Mouse (Mus musculus) frontal cortex, postnatal 36 days (tissue): ENCODE measurements around the gene Patj.

ENCODE experiments used
- DNase-seq, 2 experiments: peaks; one replicate each; pipeline ENCODE4 v3.0.0; 2022; ENCODE audit warnings: low spot score in 2 of 2

Patj gene

DNA sequence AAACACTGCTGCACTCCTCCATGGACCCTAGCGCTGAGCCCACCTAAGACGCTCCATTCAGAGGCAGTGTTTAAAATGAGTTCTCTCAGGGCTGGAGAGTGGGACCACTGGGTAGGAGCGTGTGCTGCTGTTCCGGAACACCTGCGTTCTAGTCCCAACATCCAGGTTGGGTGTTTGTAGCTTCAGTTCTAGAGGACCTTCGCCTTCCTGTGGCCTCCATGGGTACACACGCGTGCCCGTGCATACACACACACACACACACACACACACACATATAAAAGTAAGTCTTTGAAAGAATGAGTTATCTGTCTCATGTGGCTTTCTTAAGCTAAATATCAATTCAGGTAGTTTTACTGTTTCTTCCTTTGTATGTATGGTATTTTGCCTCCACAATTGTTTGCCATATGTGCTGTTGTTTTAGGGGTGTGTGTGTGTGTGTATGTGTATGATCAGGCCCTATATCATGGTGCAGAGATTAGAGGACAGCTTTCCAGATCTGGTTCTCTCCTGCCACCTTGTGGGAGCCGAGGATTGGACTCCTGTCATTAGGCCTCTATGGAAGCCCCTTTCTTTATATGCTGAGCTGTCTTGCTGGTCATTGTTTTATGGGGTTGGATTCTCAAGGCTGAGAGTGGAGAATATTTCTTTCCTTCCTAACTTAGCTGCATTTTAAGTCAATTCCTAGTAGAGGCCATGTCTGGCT, 49.0 kb downstream of the Patj start:
- DNase-seq, result peak; percentile 42 to 59

DNA sequence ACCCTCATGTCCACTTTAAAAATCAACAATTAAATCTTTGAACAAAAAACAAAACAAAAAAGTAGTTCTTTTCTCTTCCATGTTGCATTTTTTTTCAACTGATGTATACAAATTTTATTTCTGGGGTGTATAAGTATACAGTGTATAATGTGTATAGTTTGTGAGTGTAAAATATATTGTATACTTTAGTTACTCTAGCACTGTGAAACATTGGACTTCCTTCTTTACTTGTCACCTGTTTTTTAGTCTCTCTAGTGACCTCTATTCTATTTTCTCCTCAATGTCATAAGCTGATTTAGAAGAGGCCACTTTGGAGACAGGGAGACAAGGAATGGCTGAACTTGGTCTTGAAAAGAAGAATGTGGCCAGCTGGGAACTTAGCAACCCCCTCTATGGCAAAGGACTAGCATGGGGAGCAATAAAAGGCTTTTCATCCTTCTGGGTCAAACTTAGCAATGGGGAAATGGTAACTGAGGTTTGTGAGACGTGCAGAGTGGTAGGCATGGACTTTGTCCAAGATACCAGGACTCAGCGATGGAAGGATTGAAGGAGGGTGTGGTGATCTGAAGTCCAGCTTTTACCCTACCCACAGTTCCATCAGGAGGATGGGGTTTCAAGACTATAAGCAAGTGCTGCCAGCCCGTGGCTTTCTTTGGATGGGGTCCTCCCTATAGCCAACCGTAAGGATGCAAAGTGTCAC, 54.1 kb downstream of the Patj start:
- no peak for DNase-seq

DNA sequence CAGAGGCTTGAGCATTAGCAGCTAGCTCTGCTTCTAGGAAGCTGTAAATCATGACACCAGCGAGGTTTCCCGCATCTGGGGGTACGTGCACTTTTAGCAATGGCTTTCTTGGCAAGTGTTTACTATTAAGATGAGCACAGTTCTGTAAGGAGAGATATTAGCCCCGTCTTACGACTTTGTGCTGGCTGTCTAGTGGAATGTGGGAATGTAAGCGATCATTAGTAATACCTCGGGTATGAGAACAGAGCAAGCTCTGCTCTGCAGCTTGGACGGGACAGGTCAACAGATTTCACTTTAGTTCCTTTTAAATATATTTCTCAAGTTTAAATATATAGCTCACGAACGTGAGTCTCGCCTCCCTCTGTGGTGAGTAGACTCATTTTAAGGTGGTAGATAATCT, 54.7 kb downstream of the Patj start:
- no peak for DNase-seq

DNA sequence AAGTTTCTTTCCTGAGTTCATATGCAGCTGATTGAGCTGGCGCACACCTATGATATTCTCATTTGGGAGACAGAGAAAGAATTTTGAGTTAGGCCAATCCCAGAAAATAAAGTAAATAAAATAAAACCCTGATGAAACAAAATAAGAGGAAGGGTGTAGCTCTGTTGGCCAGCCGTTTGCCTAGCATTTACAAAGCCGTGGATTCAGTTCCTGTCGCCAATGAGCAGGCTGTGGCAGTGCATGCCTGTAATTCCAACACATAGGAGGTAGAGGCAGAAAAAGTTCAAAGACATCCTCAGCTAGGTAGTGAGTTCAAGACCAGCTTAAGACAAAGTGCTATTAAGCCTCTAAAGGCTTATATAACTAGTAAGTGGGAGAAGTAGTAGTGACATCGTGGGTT, 55.2 kb downstream of the Patj start:
- DNase-seq, result no peak

DNA sequence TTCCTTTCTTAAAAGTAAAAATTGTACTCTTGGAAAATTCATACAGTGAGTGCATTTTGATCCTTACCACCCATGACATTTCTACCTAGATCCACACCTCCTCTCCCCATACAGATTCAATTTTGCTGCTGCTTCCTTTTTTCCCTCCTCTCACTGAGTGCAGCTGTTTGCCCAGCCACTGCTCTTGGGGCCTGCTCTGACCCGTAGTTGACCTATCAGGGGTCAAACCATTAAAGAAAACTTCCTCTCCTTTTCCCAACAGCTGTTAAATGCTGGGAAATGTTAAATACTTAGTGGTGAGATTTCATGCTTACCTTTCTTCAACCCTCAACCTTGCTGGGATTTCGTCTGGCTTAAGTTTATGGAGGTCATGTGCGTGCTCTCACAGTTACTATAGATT, 55.7 kb downstream of the Patj start:
- DNase-seq, result no peak

DNA sequence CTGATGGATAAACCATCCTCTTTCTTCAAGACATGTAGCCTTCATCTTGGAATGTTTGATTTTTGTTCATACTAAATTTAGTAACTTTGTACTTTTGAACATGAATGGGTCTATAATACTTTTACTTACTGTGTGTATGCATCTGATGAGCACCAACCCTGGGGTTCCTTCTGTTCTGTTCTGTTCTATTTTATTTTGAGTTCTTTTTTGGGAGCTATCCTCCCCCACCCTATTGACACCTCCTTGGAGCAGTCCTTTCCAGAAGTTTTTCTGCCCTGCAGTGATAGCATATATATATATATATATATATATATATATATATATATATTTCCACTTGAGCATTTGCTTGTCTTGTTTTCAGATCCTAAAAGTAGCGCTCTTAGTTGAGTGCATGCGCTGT, 57.1 kb downstream of the Patj start:
- DNase-seq, result peak in 1 of 2 experiments; percentile 5

DNA sequence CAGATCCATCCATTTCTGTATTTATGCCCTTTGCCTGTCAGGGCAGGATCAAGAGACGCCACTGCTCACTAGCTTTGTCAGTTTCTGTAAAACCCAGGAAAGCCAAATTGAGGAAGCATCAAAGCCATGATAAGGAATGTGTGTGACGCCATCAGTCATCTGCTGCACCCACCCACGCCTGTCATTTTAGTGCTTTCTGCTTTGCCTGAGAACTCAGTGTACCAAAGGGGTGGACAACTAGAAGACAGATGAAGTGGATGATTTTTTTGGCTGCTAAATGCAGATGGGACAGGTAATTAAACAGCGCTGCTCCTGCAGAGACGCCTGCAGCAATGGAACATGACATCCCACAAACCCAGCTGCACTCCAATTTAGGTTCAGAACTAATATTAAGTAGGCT, 57.6 kb downstream of the Patj start:
- peak; percentile 13 to 45 for DNase-seq

DNA sequence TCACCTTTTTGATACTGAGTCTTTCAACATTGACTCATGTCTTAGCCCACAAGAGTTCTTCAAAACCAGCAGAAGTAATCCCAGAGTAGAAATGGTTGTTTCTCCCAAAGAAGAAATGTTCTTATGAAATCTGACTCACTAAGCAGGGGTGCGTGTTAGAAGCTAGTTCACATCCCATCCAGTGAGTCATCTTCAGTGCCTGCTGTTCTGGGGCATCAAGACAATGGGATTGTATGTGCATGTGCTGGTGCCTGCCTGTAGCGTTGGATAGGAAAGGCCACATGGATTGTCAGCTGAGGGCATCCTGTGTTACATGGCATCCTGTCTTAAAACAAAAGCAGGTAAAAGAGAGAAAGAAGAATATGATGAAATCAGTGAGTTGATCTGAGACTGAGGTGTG, 59.8 kb downstream of the Patj start:
- no peak for DNase-seq

DNA sequence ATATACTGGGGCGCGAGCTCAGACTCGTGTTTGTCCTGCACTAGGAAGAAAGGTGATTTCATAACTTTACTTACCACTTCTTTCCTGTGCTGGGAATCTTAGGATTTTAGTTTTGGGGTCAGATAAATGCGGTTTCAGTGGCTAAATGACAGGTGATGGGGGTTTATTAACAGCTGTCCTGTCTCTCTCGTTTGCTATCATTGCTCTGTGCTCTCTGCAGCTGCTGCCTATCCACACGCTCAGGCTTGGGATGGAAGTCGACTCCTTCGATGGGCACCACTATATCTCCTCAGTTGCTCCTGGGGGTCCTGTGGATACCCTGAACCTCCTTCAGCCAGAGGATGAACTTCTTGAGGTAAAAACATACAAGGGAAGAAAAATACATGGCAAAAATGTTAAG, 60.3 kb downstream of the Patj start:
- DNase-seq, result no peak

DNA sequence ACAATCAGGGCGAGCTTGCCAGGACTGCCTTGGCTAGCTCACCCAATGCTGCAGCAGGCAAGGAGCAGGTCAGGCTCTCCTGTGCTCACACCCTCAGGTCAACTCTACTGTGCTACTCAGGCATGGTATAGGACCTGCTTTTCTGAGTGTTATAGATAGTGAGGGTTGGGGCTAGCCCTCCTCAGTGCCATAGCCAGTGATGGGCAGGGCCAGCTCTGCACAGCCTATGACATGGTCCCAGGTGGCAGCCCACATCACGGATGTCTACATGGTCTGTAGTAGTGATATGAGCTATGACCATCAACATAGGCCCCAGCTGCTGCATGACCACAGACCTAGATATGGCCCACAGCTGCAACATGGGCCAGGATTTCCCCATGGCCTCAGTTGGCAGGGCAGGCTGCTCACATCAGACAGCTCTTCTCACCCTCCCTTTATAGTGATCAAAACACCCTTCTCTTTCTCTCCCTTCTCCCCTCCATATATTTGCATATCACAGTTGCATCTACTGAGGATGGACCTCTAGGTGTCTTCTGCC, 66.3 kb downstream of the Patj start:
- DNase-seq, result no peak

DNA sequence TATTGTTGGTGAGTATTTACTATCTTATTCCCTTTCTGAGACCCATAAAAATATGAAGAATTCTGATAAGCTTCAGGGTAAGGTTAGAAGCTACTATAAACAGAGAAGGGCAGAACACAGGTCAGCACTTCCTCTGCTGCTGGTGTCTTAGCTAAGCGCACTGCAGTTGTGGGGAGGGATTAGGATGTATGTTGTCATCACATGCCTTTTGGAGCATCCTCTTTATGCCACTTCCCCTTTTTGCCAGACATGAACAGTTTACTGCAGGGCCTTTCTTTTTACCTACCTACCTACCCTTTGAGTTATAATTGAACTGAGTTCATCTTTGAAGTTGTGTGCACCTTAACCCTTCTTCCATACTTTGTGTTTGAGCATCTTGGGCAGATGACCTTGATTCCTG, 69.9 kb downstream of the Patj start:
- no peak for DNase-seq

DNA sequence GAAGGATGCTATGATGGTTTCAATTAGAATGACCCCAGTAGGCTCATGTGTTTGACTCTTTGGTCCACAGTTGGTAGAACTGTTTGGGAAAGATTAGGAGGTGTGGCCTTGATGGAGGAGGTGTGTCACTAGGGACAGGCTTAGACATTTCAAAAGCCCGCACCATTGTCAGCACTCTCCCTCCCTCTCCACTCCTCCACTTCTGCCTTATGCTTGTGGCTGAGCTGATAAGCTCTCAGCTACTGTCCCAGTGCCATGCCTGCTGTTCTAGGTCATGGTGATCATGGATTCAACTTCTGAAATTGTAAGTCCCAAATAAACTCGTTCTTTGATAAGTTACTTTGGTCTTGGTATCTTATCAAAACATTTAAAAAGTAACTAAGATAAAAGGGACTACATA, 70.3 kb downstream of the Patj start:
- DNase-seq, result no peak

DNA sequence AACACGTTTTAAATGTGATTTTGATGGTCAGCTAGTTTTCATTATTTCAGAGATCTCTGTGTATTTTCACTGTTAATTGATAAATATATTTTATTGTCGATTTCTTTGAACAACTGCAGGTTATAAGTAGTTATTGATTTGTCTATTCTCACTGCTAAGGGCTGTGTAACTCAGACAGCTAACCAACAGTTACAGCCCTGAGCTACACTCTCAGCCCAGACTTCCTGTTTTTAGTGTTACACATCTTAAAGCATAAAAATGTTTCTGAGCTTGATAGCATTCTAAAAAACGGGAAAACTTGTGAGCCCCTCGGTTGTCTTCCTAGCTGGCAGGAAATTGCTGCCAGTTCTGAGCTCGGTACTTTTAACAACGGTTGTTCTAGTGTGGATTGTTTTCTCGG, 75.8 kb downstream of the Patj start:
- DNase-seq, result no peak

DNA sequence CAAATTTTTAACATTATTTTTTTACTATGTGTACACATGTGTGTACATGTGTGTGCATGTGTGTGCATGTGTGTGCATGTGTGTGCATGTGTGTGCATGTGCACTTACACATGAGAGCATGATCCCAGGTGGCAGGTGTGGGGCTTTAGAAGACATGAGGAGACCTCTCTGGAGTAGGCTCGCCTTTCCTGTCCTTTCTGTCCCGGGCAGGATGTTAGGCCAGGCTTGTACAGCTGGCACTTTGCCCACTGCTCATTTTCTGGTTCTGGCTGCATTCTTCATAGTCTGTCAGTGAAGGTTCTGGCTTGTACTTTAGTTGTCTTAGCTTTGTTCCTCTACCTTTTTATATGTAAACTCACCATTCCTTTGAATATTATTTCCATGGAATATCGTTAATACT, 77.9 kb downstream of the Patj start:
- DNase-seq, result no peak

DNA sequence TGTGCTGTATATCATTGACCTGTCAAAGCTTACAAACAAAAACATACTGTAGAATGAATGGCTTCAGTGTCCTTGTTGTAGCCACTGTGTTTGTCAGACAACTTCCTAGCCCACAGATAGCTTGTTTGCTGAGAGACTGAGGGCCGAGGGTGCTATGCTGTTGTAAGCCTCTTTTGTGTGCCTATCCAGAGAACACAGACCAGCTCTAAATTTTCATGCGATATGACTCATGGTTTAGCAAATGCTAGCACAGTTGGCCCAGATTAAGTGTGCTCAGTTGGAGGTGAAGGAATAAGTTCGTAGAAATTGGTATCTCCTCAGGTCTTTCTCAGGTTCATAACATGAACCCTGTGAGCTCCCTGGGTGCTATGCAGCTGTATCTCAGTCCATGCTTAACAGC, 82.4 kb downstream of the Patj start:
- no peak for DNase-seq

DNA sequence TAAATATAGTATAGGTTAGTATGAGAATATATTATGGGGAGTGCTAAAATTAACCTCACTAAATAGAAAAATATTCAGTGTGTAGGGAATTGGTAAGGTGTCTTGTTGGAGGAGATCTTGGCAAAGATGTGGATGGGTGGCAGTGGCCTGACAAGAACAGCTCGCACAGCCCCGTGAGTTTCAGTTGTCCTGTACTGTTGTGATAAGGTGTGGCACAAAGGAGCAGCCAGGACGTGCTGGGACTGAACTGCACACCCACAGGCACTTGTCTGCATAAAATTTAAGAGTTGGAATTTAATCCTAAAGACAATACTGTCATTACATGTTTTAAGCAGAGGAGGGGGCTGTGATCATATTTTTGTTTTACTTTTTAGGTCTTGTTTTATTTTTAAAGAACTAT, 90.9 kb downstream of the Patj start:
- no peak for DNase-seq

DNA sequence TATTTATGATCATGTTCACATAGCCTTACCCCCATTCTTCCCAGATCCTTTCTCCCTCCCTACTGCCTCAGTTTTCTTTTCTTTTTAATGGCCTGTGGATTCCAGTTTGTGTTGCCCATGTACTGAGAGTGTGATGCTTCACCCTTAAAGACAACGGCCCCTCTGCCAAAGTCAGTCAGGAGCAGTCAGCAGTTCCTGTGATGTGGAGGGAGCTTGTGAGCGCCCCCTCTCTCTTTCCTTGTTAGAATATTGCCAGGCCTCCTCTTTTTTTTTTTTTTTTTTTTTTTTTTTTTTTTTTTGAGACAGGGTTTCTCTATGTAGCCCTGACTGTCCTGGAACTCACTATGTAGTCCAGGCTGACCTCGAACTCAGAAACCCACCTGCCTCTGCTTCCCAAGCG, 91.3 kb downstream of the Patj start:
- DNase-seq, result no peak

DNA sequence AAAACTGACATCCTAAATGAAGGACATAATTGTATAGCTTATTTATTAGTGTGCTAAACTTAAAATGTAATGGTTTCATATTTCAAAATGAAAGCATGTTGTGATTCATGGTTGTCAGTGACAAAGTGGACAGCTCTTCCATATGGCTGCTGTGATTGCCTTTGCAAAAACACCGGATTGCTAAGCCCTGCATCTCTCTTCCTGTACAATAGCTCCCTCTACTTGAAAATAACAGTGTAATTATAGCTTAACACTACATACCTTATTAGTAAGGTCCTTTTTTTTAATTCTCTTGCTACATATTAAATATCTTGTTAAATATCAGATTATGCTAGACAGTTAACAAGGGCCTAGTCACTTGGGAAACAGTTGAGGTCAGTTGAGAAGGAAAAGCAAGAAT, 93.8 kb downstream of the Patj start:
- no peak for DNase-seq

DNA sequence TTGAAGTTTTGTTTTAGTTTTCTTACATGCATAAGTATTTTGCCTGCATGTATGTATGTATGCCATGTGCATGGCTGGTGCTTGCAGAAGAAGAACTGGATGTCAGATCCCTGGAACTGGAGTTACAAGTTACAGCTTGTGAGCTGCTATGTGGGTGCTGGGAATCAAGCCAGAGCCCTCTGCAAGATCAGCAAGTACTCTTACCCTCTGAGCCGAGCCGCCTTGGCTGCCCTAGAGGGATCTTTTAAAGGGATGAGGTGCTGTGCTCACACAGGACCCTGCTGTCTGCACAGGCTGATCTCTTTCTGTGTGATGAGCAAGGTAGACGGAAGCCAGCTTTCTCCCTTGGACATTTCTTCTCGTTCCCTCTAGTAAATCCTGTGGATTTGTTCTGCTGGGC, 102.8 kb downstream of the Patj start:
- no peak for DNase-seq

DNA sequence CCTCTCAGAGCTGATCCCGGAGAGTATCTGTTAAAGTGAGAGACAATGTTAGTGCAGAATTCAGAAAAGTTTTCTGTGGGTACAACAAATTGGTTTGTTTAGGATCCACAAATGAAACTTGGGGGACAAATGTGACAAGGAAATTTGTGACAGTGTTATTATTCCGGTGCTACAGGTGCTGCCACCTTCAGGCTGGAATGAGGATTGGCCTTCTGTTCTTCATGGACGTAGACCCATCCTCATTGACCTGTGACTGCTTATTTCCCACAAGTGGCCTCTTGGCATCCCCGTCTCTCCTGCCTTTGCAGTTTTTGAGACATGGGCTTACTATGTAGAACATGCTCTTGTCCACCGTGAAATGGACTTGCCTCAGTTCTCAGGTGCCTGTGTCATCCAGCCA, 104.6 kb downstream of the Patj start:
- DNase-seq, result no peak

DNA sequence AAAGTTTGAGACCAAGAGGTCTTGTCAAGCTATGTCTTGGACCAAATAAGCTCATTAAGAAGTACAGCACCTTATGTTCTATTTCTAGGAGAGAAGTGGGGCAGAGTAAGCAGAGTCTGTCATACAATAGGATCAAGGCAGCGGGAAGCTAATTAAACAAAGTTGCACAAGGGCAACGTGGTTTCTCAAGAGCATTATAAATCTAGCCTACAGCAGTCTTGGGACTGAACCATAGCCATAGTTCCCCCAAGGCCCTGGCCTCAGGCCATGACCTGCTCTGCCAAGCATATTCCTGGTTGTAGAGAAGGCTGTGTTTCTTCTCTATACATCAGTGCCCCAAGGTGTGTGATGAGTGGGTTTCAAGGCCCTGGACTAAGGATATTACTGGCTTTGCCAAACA, 105.3 kb downstream of the Patj start:
- no peak for DNase-seq

DNA sequence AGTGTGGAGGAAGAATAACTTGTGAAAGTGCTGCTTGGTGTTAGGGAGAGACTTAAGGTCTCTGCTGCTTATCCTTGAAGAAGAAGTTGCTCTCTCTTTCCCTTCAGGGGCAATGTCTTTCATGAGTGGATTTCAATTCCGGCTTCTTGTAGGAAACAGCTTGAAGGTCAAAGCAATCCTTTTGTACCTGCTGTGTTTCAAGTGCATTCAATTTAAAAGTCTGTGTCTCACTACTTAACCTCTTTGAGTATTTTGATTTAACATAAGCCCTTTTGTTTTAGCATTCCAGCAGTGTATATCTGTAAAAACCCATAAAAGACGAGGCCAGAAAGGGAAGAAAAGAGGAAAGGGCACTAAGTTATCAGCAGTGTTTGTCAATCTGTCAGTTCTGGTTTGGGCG, 109.2 kb downstream of the Patj start:
- no peak for DNase-seq

DNA sequence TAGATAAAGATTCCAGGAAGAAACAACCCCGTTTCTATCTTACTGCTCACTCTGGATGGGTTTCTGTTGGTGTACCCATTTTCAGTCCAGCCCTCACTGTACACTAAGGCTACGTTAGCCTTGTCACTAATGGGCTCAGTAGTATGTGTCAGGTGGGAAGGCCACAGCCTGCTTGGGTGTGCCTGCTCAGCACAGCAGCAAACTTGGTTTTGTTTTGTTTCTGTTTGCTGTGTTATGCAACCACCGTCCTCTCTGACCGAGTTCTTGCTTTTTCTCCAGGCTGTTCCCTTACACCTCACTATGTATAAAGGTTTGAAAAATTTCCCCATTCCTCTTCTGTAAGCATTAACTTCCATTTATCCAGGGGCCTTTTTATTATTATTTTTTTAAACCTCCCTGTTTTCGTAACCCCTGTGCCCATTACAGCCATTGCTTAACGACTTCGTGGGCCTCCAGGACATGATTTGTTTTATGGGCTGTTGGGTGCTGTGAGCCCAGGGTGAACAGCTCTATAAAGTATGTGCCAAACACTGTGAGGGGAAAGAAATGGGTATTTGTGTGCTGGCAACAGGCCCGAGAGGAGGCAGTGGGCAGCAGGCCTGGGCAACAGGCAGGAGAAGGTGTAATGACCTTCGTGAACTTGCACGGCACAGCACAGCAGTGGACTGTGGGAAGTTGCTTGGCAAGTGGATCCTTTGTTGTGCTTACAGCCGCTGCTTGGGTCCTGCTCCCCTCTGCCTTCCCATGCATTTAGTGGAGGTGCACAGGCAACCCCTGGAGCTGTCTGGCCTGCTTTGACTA, 113.1 kb downstream of the Patj start:
- DNase-seq, result no peak
